Mouse (Mus musculus): Measurements from ENCODE around the gene Syngap1. TPM values are rescaled to one million over a fixed set of nuclear protein-coding genes. Genes with fewer than 3 reads are reported as not detected.

The Syngap1 gene
- total and polyA plus RNA-seq, 2 experiments from 2014 or later: 6.1 to 90.3 TPM

DNA sequence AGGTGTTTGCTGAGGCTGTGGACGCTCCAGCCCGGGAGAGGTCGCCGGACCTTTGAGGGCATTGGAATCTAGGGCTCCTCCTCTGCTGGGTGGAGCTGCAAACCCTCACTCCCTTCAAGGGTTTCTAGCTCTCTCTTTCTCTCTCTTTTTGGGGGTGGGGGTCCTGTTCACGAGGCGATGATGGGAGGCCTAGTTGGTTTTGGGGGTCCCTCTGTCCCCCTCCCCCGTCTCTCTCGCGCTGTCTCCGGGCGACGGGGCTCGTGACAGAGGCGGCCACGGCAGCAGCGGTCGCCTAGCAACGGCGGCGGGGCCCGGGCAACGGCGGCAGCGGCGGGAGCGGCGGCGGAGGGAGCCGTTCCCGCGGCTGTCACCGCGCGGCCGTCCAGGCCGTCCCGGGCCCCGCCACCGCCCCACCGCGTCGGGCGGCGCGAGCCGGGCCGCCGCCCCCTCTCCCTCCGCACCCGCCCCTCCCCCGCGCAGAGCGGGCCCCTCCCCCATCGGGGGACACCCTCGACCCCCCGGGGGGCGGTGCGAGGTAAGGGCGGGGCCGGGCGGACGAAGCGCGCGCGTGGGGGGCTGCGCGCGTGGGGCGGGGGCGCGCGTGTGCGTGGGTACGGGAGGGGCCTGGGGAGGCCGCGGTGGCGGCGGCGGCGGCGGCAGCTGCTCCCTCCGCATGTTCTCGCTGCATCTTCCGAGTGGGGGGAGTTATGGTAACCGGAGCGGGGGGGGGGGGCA lies 7.4 kb downstream of the Syngap1 start:
- 0% methylated on average over 9 of the region's 87 CpGs for WGBS
- Histone ChIP-seq H3K4me2 (ENCODE audit: low read depth, low read length, poor library complexity, severe bottlenecking) (peak overlapping the region; percentile 86), H3K36me3 (ENCODE audit: insufficient read depth, low read length) (0 out of 2 replicates have a peak, but pooled peaks cover 7% of the 10 kb centered on the region), H3K4me3 (ENCODE audit: low read depth, low read length) (peak overlapping the region; percentile 70), H3K4me1 (ENCODE audit: insufficient read depth, low read length) (peaks cover 60% of the 10 kb centered on the region), H3K27me3 (ENCODE audit: insufficient read depth, low read length) (no peaks in the 10 kb centered on the region), H3K9me3 (ENCODE audit: low read length) (no peaks in the 10 kb centered on the region), H3K9ac (replicated peaks; ENCODE audit: low read length, poor library complexity, severe bottlenecking) (peak overlapping the region; percentile 89), H3K27ac (ENCODE audit: low read depth, low read length) (peak overlapping the region; percentile 93)
- 0 out of 2 replicates have a peak, but pooled peaks have one; percentile 23 for TF ChIP-seq CTCF (IDR thresholded peaks at IDR 0.05)
- DNase-seq (ENCODE audit: low spot score): peak; percentile 64
- ATAC-seq (ENCODE audit: low FRiP score): peak; percentile 0; the same call in 1 of the 2 replicates

DNA sequence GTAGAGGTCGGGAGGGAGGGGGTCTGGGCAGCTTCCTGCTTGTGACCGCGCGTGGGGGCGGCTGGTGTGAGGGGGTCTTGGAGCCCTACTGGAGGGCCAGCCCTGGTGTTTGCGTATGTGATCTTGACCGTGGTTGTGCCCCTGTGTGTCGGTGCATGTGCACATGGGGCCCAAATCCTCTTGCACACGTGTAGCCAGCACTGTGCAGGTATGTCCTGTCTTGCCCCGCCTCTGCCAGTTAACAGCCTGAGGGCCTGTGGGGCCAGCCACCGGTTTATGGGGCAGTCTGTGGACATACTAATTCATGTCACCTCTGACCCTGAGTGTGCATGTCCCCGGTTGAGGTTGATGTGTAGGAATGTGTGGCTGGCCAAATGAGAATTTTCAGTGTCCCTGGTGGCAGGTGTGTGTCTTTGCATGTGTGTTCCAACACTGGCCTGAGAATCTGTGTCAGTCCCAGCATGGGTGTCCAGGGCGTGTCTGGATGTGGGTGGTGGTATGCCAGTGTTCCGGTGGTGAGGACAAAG lies 8.1 kb downstream of the Syngap1 start:
- peak; percentile 53 for DNase-seq (ENCODE audit: low spot score)
- WGBS: 6% methylated on average over 9 of the region's 14 CpGs
- H3K27ac ChIP-seq (ENCODE audit: low read depth, low read length): peak overlapping the region; percentile 93
- peak overlapping the region; percentile 89 for H3K9ac ChIP-seq (replicated peaks; ENCODE audit: low read length, poor library complexity, severe bottlenecking)
- no peaks in the 10 kb centered on the region for H3K27me3 ChIP-seq (ENCODE audit: insufficient read depth, low read length)
- H3K9me3 ChIP-seq (ENCODE audit: low read length): no peaks in the 10 kb centered on the region
- peak; percentile 16; the same call in 1 of the 2 replicates for ATAC-seq (ENCODE audit: low FRiP score)
- TF ChIP-seq CTCF (IDR thresholded peaks at IDR 0.05): peak; percentile 62
- peaks cover 60% of the 10 kb centered on the region for H3K4me1 ChIP-seq (ENCODE audit: insufficient read depth, low read length)
- 0 out of 2 replicates have a peak, but pooled peaks cover 7% of the 10 kb centered on the region for H3K36me3 ChIP-seq (ENCODE audit: insufficient read depth, low read length)
- H3K4me2 ChIP-seq (ENCODE audit: low read depth, low read length, poor library complexity, severe bottlenecking): peak overlapping the region; percentile 86
- H3K4me3 ChIP-seq (ENCODE audit: low read depth, low read length): peak overlapping the region; percentile 70

DNA sequence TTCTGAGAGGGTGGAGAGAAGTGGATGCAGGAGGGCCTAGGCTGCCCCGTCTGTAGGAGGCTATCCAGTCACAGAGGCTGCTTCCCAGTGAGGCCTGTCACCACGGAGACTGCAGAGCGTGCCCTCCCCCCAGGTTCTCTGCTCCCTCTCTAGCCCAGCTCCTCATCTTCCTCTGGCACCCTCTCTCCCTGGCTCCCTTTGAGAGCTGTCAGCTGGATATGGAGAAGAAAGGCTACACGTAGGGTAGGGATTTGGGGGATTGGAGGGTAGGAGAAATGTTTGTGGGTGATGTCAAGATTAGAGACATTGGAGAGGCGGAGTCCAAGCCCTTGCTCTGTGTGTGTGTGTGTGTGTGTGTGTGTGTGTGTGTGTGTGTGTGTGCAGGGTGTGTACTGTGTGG lies 8.8 kb downstream of the Syngap1 start:
- Histone ChIP-seq H3K4me2 (ENCODE audit: low read depth, low read length, poor library complexity, severe bottlenecking) (peak overlapping the region; percentile 86), H3K4me3 (ENCODE audit: low read depth, low read length) (peak overlapping the region; percentile 70), H3K36me3 (ENCODE audit: insufficient read depth, low read length) (peaks cover 9% of the 10 kb centered on the region; the same call in 1 of the 2 replicates), H3K4me1 (ENCODE audit: insufficient read depth, low read length) (peaks cover 60% of the 10 kb centered on the region), H3K9ac (replicated peaks; ENCODE audit: low read length, poor library complexity, severe bottlenecking) (peak overlapping the region; percentile 89), H3K27ac (ENCODE audit: low read depth, low read length) (peak overlapping the region; percentile 93), H3K9me3 (ENCODE audit: low read length) (no peaks in the 10 kb centered on the region), H3K27me3 (ENCODE audit: insufficient read depth, low read length) (no peaks in the 10 kb centered on the region)
- no peak for TF ChIP-seq CTCF (IDR thresholded peaks at IDR 0.05)
- ATAC-seq (ENCODE audit: low FRiP score) (no peak), DNase-seq (ENCODE audit: low spot score) (no peak)
- 25% methylated on average over 4 of the region's 5 CpGs for WGBS

DNA sequence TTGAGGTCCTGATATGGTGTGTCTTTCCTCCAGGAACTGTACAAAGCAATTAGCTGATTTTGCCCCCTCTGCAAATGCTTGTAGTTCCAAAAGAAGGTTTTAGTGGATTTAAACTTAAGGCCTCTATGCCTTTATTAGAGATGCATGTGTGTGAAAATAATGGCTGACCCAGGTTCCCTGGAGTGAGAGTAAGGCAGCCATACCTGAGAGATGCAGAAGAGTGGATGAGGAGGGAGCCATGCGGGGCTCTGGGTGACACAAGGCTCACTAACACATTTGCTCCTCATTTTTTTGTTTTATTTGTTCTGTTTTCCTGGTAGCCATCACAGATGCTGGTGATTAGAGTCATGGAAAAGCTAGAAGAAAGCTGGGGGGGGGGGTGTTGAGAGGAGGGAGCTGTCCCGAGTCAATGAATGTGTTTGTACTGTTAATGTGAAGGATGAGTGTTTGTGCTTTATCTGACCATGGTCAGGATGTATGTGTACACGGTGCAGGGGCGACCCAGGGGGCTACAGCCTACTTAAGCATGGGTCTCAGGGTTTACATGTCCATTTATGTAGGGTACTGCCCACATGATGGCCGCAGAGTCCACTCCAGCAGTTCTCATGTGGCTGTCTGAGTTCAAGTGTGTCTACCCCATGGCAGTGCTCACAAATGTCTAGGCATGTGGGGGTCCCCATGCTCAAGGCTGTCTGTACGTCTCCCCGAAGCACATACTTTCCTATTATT lies 9.7 kb downstream of the Syngap1 start:
- peaks cover 55% of the 10 kb centered on the region for H3K4me1 ChIP-seq (ENCODE audit: insufficient read depth, low read length)
- no peak for ATAC-seq (ENCODE audit: low FRiP score)
- no peaks in the 10 kb centered on the region for H3K9me3 ChIP-seq (ENCODE audit: low read length)
- WGBS: 19% methylated on average over 7 of the region's 7 CpGs
- H3K9ac ChIP-seq (replicated peaks; ENCODE audit: low read length, poor library complexity, severe bottlenecking): peak overlapping the region; percentile 89
- H3K4me2 ChIP-seq (ENCODE audit: low read depth, low read length, poor library complexity, severe bottlenecking): peak overlapping the region; percentile 86
- no peak for TF ChIP-seq CTCF (IDR thresholded peaks at IDR 0.05)
- no peak for DNase-seq (ENCODE audit: low spot score)
- peak overlapping the region; percentile 93 for H3K27ac ChIP-seq (ENCODE audit: low read depth, low read length)
- peak overlapping the region; percentile 37 for H3K4me3 ChIP-seq (ENCODE audit: low read depth, low read length)
- H3K36me3 ChIP-seq (ENCODE audit: insufficient read depth, low read length): peaks cover 17% of the 10 kb centered on the region
- no peaks in the 10 kb centered on the region for H3K27me3 ChIP-seq (ENCODE audit: insufficient read depth, low read length)

DNA sequence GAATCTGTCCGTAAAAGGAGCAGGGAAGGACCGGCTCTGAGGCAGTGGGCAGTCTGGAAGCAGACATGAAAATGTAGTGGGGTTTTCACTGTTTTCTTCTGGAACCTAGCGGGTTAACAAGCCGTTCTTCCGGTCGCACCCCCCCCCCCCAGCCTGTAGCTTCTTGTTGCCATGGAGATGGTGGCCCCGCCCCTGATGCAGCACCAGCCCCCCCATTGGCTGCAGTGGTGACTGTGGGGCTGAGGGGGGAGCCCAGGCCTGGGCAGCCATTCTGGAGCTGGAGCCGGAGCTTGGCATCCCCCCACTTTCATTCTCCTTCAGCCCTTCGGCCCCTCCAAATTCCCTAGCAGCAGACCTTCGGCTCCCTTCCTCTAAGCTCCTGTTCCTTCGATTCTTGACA lies 10.4 kb downstream of the Syngap1 start:
- no peak for TF ChIP-seq CTCF (IDR thresholded peaks at IDR 0.05)
- peak overlapping the region; percentile 71 for H3K27ac ChIP-seq (ENCODE audit: low read depth, low read length)
- peak overlapping the region; percentile 37 for H3K4me3 ChIP-seq (ENCODE audit: low read depth, low read length)
- H3K4me1 ChIP-seq (ENCODE audit: insufficient read depth, low read length): peaks cover 48% of the 10 kb centered on the region
- WGBS: 1% methylated on average over 9 of the region's 11 CpGs
- ATAC-seq (ENCODE audit: low FRiP score) (peak; percentile 71), DNase-seq (ENCODE audit: low spot score) (peak; percentile 92)
- H3K27me3 ChIP-seq (ENCODE audit: insufficient read depth, low read length): no peaks in the 10 kb centered on the region
- peak overlapping the region; percentile 70 for H3K9ac ChIP-seq (replicated peaks; ENCODE audit: low read length, poor library complexity, severe bottlenecking)
- no peaks in the 10 kb centered on the region for H3K9me3 ChIP-seq (ENCODE audit: low read length)
- H3K36me3 ChIP-seq (ENCODE audit: insufficient read depth, low read length): peaks cover 22% of the 10 kb centered on the region
- peak overlapping the region; percentile 86 for H3K4me2 ChIP-seq (ENCODE audit: low read depth, low read length, poor library complexity, severe bottlenecking)
